Mouse (Mus musculus) brain, embryonic 18.5 days (tissue): ENCODE measurements around the gene Gm37419.

Experiments
- DNase-seq: peaks from one replicate; pipeline ENCODE4 v3.0.0-alpha.2; 2012; ENCODE audit warnings: low read depth, low spot score

The Gm37419 gene

GRCm38 (mm10) chr16:23979446-23979845, 8.8 kb upstream of the Gm37419 start:
- DNase-seq = no peak

- DNase-seq = no peak
These were observed 7.9 kb upstream of the Gm37419 start for GRCm38 (mm10) chr16:23980201-23980870.

GRCm38 (mm10) chr16:23980991-23981720, 7.1 kb upstream of the Gm37419 start:
- DNase-seq = no peak

GRCm38 (mm10) chr16:23981925-23982851, 6.1 kb upstream of the Gm37419 start:
- no peak for DNase-seq

GRCm38 (mm10) chr16:23982891-23983588, 5.2 kb upstream of the Gm37419 start:
- DNase-seq = no peak

GRCm38 (mm10) chr16:23984183-23984582, 4.1 kb upstream of the Gm37419 start:
- DNase-seq = no peak

- DNase-seq = no peak
These were observed 3.4 kb upstream of the Gm37419 start for GRCm38 (mm10) chr16:23984760-23985466.

GRCm38 (mm10) chr16:23985467-23985861, 2.8 kb upstream of the Gm37419 start:
- no peak for DNase-seq

GRCm38 (mm10) chr16:23986176-23986575, 2.1 kb upstream of the Gm37419 start:
- no peak for DNase-seq

- no peak for DNase-seq
These were observed 1.4 kb upstream of the Gm37419 start for GRCm38 (mm10) chr16:23986871-23987270.

GRCm38 (mm10) chr16:23987341-23988156, 733 bp upstream of the Gm37419 start:
- DNase-seq = no peak

GRCm38 (mm10) chr16:23988157-23988465, 171 bp upstream of the Gm37419 start:
- DNase-seq = no peak

- DNase-seq = no peak
These were observed 1.2 kb downstream of the Gm37419 start for GRCm38 (mm10) chr16:23989209-23990160.

- no peak for DNase-seq
These were observed 2.1 kb downstream of the Gm37419 start for GRCm38 (mm10) chr16:23990161-23990970.

GRCm38 (mm10) chr16:23991170-23991569, 2.9 kb downstream of the Gm37419 start:
- no peak for DNase-seq

GRCm38 (mm10) chr16:23991846-23992580, 3.7 kb downstream of the Gm37419 start:
- no peak for DNase-seq
